Mouse (Mus musculus) right cerebral cortex, postnatal 25 days (tissue): ENCODE data around the gene Smpx.

Experiments used
- DNase-seq: peaks from one replicate; pipeline ENCODE4 v3.0.0; 2022

Smpx gene

GRCm38 (mm10) chrX:157698862-157699261, at the start of gene Smpx:
Smpx (plus strand) TSS chrX:157698910.
- no peak for DNase-seq

- no peak for DNase-seq
These were observed 43.7 kb upstream of the Smpx start for GRCm38 (mm10) chrX:157655047-157655446.

- no peak for DNase-seq
These were observed 41.4 kb upstream of the Smpx start for GRCm38 (mm10) chrX:157657356-157657755.

- no peak for DNase-seq
These were observed 26.9 kb upstream of the Smpx start for GRCm38 (mm10) chrX:157671820-157672219.

- DNase-seq: no peak
These were observed 23.9 kb upstream of the Smpx start for GRCm38 (mm10) chrX:157674667-157675350.

- no peak for DNase-seq
These were observed 7.5 kb upstream of the Smpx start for GRCm38 (mm10) chrX:157691186-157691585.

- DNase-seq: no peak
These were observed 1.0 kb upstream of the Smpx start for GRCm38 (mm10) chrX:157697591-157698135.

- DNase-seq: no peak
These were observed 8.5 kb downstream of the Smpx start for GRCm38 (mm10) chrX:157707236-157707635.

GRCm38 (mm10) chrX:157708616-157709280, 10.0 kb downstream of the Smpx start:
- no peak for DNase-seq

GRCm38 (mm10) chrX:157719907-157720306, 21.2 kb downstream of the Smpx start:
- DNase-seq: no peak

GRCm38 (mm10) chrX:157730622-157731341, 32.1 kb downstream of the Smpx start:
- peak; percentile 51 for DNase-seq

GRCm38 (mm10) chrX:157731658-157732314, 33.1 kb downstream of the Smpx start:
- peak; percentile 62 for DNase-seq

GRCm38 (mm10) chrX:157732346-157732745, 33.6 kb downstream of the Smpx start:
- DNase-seq: no peak

GRCm38 (mm10) chrX:157733836-157734235, 35.1 kb downstream of the Smpx start:
- no peak for DNase-seq

- DNase-seq: no peak
These were observed 35.6 kb downstream of the Smpx start for GRCm38 (mm10) chrX:157734341-157734740.

GRCm38 (mm10) chrX:157747815-157748544, 49.3 kb downstream of the Smpx start:
- no peak for DNase-seq

- no peak for DNase-seq
These were observed 55.8 kb downstream of the Smpx start for GRCm38 (mm10) chrX:157754559-157754958.

- no peak for DNase-seq
These were observed 63.8 kb downstream of the Smpx start for GRCm38 (mm10) chrX:157762542-157762941.

GRCm38 (mm10) chrX:157801669-157802068, 103.0 kb downstream of the Smpx start:
- no peak for DNase-seq
